Mouse (Mus musculus) gastrocnemius, adult 18-20 months (tissue): Measurements from ENCODE around the gene Rcbtb2. TPM values are rescaled to one million over a fixed set of nuclear protein-coding genes. Genes with fewer than 3 reads are reported as not detected.

Source experiments
- DNase-seq: peaks from one replicate; pipeline ENCODE4 v3.0.0; 2021; ENCODE audit warnings: low spot score
- total RNA-seq, 2 experiments: library from RNA; stranded (reverse); gene quantifications; 2 replicates each; pipeline ENCODE4 v1.2.3; 2021

Gene Rcbtb2
- total RNA-seq, 2 experiments from 2014 or later: 13.6 to 14.8 TPM

DNA sequence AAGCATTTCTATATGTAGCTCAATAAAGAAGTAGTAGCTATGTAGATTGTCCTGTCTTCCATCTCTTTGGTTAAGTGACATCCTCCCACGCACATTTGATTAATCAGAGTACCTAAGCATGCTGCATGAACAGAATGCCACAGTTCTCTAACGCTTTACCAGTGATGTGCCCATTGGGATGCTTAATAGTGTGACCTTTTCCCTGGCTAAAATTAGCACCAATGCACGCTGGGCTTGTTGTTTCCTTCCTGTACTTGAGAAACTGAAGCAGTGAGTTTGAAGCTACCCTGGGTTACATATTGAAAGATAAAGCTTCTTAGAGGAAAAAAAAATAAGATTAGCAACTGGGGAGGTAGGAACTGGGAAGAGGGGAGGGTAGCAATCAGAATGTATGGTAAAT, 81.2 kb downstream of the Rcbtb2 start:
- DNase-seq: no peak

DNA sequence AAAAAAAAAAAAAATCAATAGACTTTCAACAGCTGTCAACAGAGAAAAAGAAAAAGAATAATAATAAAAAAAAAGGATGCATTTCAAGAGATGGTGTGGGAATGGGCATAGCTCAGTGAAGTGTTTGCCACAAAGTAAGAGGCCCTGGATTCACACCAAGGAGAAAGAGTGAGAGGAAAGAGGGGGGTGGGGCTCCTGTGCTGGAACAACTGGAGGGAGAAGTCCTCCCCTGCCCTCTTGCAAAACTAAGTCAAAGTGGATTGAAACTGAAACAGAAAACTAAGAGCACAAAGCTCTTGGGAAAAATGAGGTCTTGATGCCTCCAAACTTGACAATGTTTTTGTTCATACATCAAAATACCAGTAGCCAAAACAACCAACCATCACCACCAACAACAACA, 86.4 kb downstream of the Rcbtb2 start:
- DNase-seq: peak; percentile 31

DNA sequence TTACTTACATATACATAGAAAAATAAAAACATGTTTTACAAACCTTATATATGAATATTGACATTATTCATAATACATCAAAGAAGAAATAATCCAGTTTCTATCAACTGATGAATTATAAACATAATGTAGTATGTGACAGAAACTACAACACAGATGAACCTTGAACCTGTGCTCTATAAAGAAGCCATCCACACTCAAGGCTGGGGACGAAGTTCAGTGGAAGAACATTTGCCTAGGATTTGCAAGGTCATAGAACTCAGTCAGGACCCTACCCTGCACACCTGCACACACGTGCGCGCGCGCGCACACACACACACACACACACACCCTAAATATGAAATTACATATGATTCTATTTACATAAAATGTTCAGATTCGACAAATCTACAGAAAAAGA, 87.4 kb downstream of the Rcbtb2 start:
- DNase-seq: no peak

DNA sequence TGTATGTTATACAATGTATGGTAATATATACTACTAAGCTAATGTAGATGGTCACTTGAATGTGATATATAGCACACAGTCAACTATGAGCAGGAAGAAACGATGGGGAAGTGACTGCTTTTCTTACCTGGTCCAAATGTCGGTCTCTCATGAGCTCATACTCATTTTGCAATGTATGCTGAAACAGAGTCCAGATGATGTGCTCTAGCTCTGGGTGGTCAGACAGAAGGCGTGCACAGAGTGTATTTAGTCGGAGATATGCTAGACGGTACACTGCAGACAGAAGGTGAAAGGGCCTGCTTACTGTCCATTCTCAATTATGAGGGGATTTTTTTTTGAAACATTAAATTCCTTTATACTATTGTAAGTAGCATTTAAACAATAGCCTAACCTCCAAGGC, 88.6 kb downstream of the Rcbtb2 start:
- DNase-seq: no peak

DNA sequence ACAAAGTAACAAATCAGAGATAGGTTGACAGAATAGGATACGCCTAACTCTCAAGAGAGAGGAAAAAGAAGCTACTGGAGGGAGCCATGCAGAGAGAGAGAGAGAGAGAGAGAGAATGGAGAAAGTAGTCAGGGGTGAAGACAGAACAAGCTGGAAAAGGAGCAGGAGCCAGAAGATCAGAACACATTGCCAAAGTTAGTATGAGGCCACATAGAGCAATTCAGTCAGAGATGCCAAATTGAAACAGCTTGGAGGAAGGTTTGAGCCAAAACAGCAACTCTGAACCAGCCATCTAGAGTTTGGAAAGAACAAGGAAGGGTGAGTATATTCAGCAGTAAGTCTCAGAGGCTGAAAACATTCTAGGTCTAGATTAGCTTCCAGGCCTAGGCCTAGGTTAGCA, 94.2 kb downstream of the Rcbtb2 start:
- peak; percentile 7 for DNase-seq

DNA sequence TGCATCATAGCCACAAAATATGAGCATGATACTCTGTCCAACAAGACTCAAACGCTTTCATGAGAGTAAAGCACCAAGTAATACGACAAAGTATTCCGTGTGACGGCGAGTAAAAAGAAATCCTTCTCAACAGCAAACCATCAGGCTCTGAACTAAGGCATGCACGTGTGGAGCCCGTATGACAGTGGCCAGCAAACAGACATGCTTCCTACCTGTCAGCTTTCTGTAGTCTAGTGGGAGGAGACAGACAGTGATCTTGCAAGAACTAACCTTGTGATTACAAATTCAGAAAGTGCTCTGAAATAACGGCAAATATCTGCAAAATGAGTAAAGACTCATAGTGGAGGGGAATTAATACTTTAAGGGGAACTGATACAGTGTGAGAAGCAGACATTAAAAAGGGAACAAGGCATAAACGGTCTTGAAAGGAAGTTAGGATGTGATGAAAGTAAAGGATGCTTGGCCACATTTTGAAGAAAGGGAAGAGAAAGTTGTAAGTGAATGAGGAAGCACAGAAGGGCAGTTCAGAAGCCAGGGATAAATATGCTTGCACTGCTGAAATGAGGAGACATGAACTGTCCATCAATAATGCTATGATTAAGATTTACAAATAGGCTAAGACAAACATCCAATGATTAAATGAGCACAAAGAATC, 99.6 kb downstream of the Rcbtb2 start:
- no peak for DNase-seq

DNA sequence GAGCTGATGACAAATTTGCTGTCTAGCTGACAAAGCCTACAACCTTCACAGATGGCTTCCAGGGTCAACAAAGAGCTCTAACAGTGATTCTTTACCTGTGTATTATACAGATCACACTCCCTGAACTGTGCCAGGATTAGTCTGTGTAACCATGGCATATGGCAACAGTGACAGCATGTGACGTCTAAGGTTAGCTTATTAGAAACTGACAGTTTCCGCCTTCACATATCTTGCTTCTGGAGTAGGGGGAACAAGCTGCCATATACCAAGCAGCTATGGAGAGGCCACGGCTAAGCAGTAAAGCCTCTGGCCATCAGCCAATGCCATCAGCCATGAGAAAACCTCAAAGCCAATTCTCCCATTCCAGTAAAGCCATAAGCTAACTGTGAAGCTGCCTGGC, 103.5 kb downstream of the Rcbtb2 start:
- no peak for DNase-seq

DNA sequence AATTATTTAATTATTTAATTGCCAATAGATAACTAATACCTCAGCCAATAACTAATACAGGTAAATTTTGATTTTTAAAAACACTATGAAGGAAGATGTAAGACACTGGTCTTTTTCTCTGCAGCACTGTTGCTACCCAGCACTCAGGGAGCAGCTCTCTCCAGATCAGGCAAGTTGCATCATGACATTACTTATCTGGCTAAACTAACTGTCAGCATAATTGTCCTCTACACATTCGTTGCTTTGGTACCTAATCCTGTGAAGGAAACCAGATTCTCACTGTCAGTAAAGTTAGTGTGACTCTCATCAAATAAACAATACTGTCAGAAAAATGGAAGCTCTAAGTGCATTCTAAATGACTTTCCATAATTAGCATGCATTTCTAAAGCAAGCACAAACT, 104.0 kb downstream of the Rcbtb2 start:
- DNase-seq: no peak

DNA sequence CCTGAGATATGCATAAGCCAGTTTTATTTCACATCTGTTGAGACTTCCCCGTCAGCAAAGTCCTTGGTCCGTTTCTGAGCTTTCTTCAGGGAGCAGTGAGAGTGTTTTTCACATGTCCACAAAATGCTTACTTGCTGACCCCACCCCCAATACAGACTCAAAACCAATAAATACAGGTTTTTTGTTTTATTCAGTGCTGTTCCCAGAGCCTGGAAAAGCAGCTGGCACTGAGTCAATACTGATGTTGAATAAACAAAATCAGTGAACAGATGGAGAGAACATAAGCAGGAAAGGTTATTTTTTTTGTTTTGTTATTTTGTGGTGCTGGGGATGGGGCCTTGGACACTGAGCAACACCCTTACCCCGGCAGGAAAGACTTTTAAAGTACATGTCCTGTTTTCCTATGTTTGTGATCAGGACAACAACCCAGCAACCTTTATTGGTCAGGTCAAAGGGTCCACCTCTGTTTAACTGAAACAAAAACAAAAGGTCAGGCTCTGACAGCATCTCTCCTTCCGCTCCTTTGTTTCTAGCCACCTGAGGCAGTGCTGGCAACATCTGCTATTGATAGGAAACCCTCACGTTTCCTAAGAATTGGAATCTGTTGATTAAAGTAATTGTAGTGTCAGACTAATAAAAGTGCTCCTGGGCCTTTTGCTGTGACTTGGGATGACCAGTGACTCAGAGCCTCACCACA, 108.6 kb downstream of the Rcbtb2 start:
- no peak for DNase-seq

DNA sequence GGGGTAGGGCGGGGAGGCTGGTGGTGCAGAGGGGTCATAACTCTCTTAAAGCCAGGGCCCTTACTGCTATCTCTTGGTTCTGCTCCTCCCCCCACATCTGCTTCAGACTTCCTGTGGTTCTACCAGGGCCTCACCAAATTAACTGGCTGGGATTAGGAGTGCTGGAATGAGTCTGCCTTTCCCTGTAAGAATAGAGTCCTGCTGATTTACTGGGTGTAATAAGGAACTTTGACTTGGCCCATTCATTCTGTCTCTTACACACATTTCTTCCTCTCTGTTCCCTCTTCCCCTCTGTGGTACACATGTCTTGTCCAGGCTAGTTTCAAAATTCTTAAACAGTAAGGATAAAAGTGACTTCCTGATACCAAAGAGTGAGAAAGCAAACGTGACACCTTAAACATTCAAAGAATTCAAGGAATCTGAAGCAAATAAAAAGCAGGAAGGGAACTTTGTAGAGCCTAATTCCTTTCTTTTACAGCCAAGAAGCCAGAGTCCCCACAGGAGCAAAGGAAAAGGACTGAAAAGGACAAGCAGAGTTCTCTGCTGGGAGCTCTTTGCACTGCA, 111.7 kb downstream of the Rcbtb2 start:
- no peak for DNase-seq

DNA sequence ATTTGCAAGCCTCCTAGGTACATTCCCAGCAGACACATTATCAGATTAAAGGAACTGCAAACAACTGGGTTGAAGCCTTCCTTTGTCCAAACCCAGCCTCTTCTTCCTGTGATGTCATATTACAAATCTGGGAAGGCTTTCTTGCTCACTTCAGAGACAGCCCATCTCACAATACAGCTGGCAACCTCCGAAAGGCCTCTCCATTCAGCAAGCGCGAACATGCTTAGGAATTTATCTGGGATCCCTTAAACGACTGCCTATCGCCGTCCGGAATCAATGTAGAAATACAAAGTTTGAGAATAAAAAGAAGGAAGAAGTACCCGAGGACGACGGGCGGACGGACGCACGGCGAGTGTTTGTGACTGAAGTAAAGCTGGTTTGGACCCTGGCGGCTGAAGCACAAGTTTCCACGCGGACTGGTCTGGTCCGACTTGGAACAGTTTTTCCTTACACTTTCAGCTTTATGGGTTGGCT, 115.0 kb downstream of the Rcbtb2 start, which contains the start of gene Lpar6:
Gene Lpar6, plus strand, starts transcription at position 48 of the 474 bp plus-strand sequence.
- DNase-seq: peak; percentile 56

DNA sequence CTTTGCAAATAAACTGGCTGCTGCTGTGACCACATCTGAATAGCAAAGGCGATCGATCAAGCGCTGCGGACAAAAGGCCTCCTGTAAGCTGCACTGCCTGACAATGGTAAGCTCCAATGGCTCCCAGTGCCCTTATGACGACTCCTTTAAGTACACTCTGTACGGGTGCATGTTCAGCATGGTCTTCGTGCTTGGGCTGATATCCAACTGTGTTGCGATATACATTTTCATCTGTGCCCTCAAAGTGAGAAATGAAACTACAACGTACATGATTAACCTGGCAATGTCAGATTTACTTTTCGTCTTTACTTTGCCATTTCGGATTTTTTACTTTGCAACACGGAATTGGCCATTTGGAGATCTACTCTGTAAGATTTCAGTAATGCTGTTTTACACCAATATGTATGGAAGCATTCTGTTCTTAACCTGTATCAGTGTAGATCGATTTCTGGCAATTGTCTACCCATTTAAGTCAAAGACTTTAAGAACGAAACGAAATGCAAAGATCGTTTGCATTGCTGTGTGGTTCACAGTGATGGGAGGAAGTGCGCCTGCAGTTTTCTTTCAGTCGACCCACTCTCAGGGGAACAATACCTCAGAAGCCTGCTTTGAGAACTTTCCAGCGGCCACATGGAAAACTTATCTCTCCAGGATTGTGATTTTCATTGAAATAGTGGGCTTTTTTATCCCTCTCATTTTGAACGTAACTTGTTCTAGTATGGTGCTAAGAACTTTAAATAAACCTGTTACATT, 115.8 kb downstream of the Rcbtb2 start:
- DNase-seq: peak; percentile 15

DNA sequence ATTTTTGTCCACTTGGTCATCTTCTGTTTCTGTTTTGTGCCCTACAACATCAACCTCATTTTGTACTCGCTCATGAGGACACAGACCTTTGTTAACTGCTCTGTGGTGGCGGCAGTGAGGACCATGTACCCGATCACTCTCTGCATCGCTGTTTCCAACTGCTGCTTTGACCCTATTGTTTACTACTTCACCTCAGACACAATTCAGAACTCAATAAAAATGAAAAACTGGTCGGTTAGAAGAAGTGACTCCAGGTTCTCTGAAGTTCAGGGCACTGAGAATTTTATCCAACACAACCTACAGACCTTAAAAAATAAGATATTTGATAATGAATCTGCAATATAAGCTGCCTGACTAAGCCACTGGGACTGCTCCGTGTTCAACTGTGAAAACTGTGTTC, 116.5 kb downstream of the Rcbtb2 start:
- no peak for DNase-seq

DNA sequence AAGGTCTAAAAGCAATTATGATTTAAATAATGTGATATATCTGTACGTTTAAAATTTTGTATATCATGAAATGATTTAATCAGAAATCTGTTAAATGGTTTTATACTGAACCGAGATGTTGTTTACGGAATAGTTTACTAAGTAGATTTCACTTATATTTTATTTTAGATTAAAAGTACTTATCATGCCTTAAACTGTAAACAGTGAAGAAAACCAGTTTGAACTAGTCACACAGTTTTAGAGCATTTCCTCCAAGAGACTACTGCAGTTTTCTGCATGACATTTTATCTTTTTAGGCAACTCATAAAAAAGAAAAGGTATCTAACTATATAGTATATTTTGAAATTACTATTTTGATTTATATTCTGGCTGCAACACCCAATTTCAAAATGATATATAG, 117.0 kb downstream of the Rcbtb2 start:
- no peak for DNase-seq

DNA sequence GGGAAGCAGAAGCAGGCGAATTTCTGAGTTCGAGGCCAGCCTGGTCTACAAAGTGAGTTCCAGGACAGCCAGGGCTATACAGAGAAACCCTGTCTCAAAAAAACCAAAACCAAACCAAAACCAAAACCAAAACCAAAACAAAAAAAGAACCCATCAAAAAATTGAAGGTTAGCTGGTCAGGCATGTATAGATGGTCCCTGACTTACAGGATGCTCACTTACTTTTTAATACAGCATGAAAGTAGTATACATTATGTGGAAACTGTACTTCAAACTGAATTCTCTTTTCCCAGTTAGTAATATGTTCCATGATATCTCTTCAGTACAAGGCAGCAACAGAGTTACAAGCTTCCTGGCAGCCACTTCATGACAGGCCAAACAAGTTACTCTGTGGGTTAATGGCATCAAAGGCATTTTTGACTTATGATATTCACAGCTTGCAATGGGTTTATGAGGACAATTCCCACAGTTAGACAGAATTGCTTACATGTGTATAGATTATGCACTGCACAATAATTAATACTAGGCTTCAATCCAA, 121.3 kb downstream of the Rcbtb2 start:
- no peak for DNase-seq

DNA sequence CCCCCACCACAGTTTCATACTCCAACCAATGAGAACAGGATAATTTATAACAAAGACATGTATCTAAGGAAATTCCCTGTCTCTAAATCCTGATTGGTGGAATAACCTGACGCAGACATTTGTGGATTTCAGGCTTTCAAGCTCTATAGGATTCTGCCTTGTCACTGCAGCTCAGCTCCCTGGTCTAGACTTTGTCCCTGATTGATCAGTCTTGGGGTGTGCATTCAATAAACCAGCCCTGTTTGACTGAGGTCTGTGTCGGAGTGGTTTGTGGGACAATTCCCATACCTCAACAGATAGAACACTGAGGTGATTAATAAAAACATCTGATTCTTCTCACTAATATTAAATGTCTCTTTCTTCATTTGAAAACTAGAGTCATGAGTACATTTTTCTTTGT, 127.2 kb downstream of the Rcbtb2 start:
- DNase-seq: no peak

DNA sequence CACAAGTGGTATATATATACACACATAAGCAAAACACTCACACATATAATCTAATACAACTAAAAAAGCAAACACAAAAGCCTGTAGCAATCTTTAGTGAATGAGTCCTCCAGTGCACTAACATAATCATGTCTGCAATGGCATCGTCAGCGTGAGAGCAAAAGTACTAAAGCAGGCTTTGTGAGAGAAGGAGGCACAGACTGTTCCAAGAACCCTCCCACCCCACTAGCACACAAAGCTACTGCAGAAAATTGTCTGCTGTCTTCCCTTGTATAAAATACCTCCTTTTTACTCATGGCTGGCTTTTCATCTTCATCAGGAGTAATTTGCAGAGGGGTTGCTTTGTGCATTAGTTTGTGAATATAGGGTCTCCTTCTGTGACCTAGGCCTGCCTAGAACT, 129.4 kb downstream of the Rcbtb2 start:
- DNase-seq: no peak

DNA sequence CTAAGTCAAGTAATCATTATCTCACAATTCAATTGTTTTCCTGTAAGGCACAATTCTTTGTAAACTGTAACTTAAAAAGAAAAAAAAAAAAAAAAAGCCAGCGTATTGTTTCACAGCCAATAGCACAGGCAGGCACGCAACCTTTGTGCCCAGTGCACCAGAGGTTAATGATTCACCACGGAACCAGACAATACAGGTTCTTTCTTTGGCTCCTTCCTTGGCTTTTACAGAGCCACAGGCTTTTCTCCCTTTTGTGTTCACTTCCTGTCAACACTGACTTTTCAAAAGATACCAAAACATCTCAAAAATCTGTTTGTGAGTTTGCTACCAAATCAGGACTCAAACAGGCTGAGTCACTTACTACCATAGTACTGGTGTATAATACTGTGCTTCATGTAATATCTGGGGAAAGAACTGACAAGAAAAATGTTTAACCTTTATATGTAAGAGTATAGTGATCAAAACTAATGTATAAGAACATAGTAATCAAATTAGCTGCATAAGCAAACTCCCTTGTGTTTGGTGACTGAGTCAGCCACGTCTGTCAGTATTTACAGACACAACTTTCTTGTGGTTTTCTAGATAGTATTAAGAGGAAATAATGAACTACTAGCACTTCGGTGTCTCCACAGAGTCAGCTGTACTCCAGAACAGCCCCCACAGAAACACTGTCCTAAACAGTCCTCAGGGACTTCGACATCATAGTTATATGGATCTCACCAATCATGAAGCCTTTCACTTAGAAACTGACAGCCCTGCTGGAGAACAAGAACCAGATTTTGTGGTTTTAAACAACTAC, 130.8 kb downstream of the Rcbtb2 start:
- no peak for DNase-seq

DNA sequence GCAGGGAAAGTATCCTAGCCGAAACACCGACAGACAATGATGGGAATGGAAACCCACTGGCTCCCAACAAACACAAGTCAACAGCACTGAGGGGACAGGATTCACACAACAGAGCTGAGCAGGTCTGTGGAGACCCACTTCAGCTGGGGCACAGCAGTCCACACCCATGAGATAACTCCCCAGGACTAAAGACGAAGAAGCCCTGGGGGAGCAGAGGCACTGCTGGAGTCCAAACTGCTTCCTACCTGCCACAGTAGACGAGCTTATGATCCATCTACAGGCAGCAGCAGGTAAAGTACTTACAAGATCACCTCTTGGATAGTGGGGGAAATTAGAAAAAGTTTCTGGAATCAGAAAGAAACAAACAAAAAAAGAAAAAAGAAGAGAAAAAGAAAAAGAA, 131.6 kb downstream of the Rcbtb2 start:
- DNase-seq: no peak

DNA sequence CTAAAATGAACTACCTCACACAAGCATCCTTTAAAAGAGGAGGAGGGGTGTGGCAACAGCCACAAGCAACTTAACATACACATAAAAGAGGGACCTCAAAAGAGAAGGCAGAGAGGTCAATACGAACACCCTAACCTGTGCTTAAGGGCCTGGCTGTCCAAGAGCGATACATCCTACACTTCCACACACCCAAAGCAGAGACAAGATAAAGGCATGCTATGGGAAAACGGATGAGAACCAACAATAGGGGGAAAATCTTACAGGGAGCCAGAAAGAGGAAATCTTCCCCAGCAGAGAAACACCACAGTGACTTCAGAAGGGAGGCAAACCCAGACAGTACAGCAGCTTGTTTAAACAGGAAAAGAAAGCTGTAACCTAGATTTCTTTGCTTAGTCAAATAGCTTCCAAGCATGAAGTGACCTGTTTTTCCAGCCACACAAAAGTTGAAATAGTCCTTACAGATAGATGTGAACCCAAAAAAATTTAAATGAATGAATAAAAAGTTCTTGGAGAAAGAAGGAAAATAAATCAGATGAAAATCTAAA, 132.7 kb downstream of the Rcbtb2 start:
- DNase-seq: no peak

DNA sequence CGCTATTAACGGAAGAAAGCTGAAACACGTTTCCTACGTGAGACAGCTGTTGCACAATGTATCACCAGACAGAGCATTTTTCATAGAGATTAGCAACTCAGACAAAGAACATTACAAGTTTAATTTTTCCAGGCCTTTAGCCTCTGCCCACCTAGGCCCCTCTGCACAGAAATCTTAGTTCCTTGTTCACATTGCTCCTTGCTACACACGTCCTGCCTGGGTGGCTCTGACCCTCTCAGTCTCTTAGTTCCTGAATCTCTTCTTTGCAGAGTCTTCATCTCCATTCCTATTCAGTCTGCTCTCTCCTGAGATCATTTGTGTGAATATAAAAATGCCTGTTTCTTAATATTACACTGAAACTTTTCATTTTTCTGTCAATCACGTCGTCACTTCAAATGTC, 134.5 kb downstream of the Rcbtb2 start:
- no peak for DNase-seq
